Mouse (Mus musculus) erythroblast, embryonic 14.5 days (primary cell): ENCODE measurements around the gene Fev.

Experiments
- GATA1 ChIP-seq: IDR thresholded peaks from 2 replicates; pipeline ENCODE4 v1.6.1; 2012; ENCODE audit warnings: low read length, inconsistent platforms, mixed read lengths
- TAL1 ChIP-seq: IDR thresholded peaks from 3 replicates; pipeline ENCODE4 v1.6.1; 2012; ENCODE audit warnings: low read length, inconsistent platforms, mixed read lengths

- TF ChIP-seq GATA1 (no peak), TAL1 (no peak)
Observed at GRCm38 (mm10) chr1:74855156-74855555, 30.1 kb downstream of the Fev start.
